Mouse (Mus musculus) liver, embryonic 13.5 days (tissue): ENCODE results near the gene Acot7. TPM values are rescaled to one million over a fixed set of nuclear protein-coding genes. Genes with fewer than 3 reads are reported as not detected.
"Not testable (repeated sequence)": the region's sequence is repeated elsewhere in the genome, so short reads cannot be mapped to it uniquely, and the experiment has no call there.

Experiments used
- ATAC-seq: fragments of 200-750 bp; cut with Nextera tagmentation; 2 replicates; pipeline ENCODE4 v1.8.0; 2017; ENCODE audit warnings: low read depth, mild to moderate bottlenecking, moderate number of reproducible peaks, moderate library complexity
- DNase-seq: peaks from one replicate; pipeline ENCODE4 v3.0.0; 2022
- H3K27ac ChIP-seq: fragments of 300-500 bp; sonication (generic); 2 replicates; pipeline ENCODE4 v1.5.1; 2015; ENCODE audit warnings: moderate library complexity, mild to moderate bottlenecking, inconsistent platforms
- H3K27me3 ChIP-seq: fragments of 300-500 bp; sonication (generic); 2 replicates; pipeline ENCODE4 v1.6.1; 2015; ENCODE audit warnings: mild to moderate bottlenecking, inconsistent platforms
- H3K36me3 ChIP-seq: fragments of 300-500 bp; sonication (generic); 2 replicates; pipeline ENCODE4 v1.6.1; 2015; ENCODE audit warnings: mild to moderate bottlenecking, inconsistent platforms
- H3K4me1 ChIP-seq: fragments of 300-500 bp; sonication (generic); replicated peaks from 2 replicates; pipeline ENCODE4 v1.6.1; 2015; ENCODE audit warnings: inconsistent platforms
- H3K4me2 ChIP-seq: fragments of 300-500 bp; sonication (generic); 2 replicates; pipeline ENCODE4 v1.6.1; 2015; ENCODE audit warnings: inconsistent platforms, mild to moderate bottlenecking, moderate library complexity
- H3K4me3 ChIP-seq: fragments of 300-500 bp; sonication (generic); replicated peaks from 2 replicates; pipeline ENCODE4 v1.5.1; 2015; ENCODE audit warnings: mild to moderate bottlenecking, inconsistent platforms
- H3K9ac ChIP-seq: fragments of 300-500 bp; sonication (generic); 2 replicates; pipeline ENCODE4 v1.6.1; 2015; ENCODE audit warnings: mild to moderate bottlenecking, inconsistent platforms
- H3K9me3 ChIP-seq: fragments of 300-500 bp; sonication (generic); replicated peaks from 2 replicates; pipeline ENCODE4 v1.6.1; 2016; ENCODE audit warnings: inconsistent platforms
- WGBS: fragments of 180-500 bp; shearing (Covaris S2); methylation state at CpG from one replicate; pipeline ENCODE4 v1.1.7; 2015; ENCODE audit not compliant: insufficient replicate concordance; 5-methylcytosine and 5-hydroxymethylcytosine counted together
- polyA plus RNA-seq: library from polyadenylated mRNA; unstranded; fragments of >200 nt; fragmentation: Nextera tagmentation; extraction: Ambion mirVana; gene quantifications from 2 replicates; pipeline ENCODE4 v1.2.1, GENCODE M21; 2015

The Acot7 gene
- polyA plus RNA-seq, 1 experiment from 2014 or later = 24.8 TPM

GRCm38 (mm10) chr4:152230331-152230730, 52.4 kb downstream of the Acot7 start:
- not testable (repeated sequence) for H3K27ac ChIP-seq, H3K27me3 ChIP-seq, H3K4me1 ChIP-seq, H3K9me3 ChIP-seq, H3K36me3 ChIP-seq, DNase-seq, H3K9ac ChIP-seq, H3K4me2 ChIP-seq, ATAC-seq, H3K4me3 ChIP-seq
- 59% methylated on average over 4 of the region's 4 CpGs for WGBS

GRCm38 (mm10) chr4:152231326-152231725, 53.4 kb downstream of the Acot7 start:
- no peak for ATAC-seq
- WGBS = 60% methylated on average over 7 of the region's 7 CpGs

GRCm38 (mm10) chr4:152232411-152232903, 54.5 kb downstream of the Acot7 start:
- no peak overlapping the region for H3K4me3 ChIP-seq
- H3K4me1 ChIP-seq = 0 out of 2 replicates have a peak, but pooled peaks cover 4% of the 10 kb centered on the region
- ATAC-seq = no peak
- H3K9me3 ChIP-seq = no peaks in the 10 kb centered on the region
- H3K27ac ChIP-seq = no peak overlapping the region
- no peak overlapping the region for H3K9ac ChIP-seq
- DNase-seq = no peak
- H3K27me3 ChIP-seq = no peaks in the 10 kb centered on the region
- no peak overlapping the region for H3K4me2 ChIP-seq
- H3K36me3 ChIP-seq = peaks cover 16% of the 10 kb centered on the region; the same call in 1 of the 2 replicates
- WGBS = 76% methylated on average over 4 of the region's 4 CpGs

More at GRCm38 (mm10) chr4:152231326-152231725, 53.4 kb downstream of the Acot7 start:
- 0 out of 2 replicates have a peak, but pooled peaks cover 4% of the 10 kb centered on the region for H3K4me1 ChIP-seq
- no peak for DNase-seq
- H3K27me3 ChIP-seq = no peaks in the 10 kb centered on the region
- H3K27ac ChIP-seq = no peak overlapping the region
- 0 out of 2 replicates have a peak, but pooled peaks cover 10% of the 10 kb centered on the region for H3K36me3 ChIP-seq
- H3K4me3 ChIP-seq = no peak overlapping the region
- no peak overlapping the region for H3K4me2 ChIP-seq
- H3K9me3 ChIP-seq = no peaks in the 10 kb centered on the region
- H3K9ac ChIP-seq = no peak overlapping the region

- WGBS = 65% methylated on average over 4 of the region's 4 CpGs
- H3K36me3 ChIP-seq = peaks cover 9% of the 10 kb centered on the region; the same call in 1 of the 2 replicates
- no peaks in the 10 kb centered on the region for H3K27me3 ChIP-seq
- ATAC-seq (no peak), DNase-seq (no peak)
- H3K4me3 ChIP-seq = no peak overlapping the region
- no peak overlapping the region for H3K9ac ChIP-seq
- no peaks in the 10 kb centered on the region for H3K9me3 ChIP-seq
- H3K4me2 ChIP-seq = no peak overlapping the region
- H3K4me1 ChIP-seq = peaks cover 2% of the 10 kb centered on the region; the same call in 1 of the 2 replicates
- no peak overlapping the region; the same call in 1 of the 2 replicates for H3K27ac ChIP-seq
Measured at GRCm38 (mm10) chr4:152239974-152240373, 62.0 kb downstream of the Acot7 start.

GRCm38 (mm10) chr4:152243241-152243891, 65.4 kb downstream of the Acot7 start:
- Histone ChIP-seq H3K36me3 (no peaks in the 10 kb centered on the region), H3K4me2 (no peak overlapping the region), H3K9me3 (no peaks in the 10 kb centered on the region), H3K27ac (no peak overlapping the region), H3K9ac (no peak overlapping the region), H3K4me3 (no peak overlapping the region), H3K27me3 (no peaks in the 10 kb centered on the region), H3K4me1 (peaks cover 5% of the 10 kb centered on the region; the same call in 1 of the 2 replicates)
- ATAC-seq (no peak), DNase-seq (no peak)
- WGBS = 72% methylated on average over 9 of the region's 9 CpGs

- Histone ChIP-seq H3K36me3 (no peaks in the 10 kb centered on the region), H3K9me3 (no peaks in the 10 kb centered on the region), H3K27me3 (no peaks in the 10 kb centered on the region), H3K27ac (no peak overlapping the region), H3K4me1 (peaks cover 5% of the 10 kb centered on the region; the same call in 1 of the 2 replicates), H3K4me2 (no peak overlapping the region), H3K9ac (no peak overlapping the region), H3K4me3 (no peak overlapping the region)
- DNase-seq = no peak
- WGBS = 82% methylated on average over 8 of the region's 8 CpGs
- no peak for ATAC-seq
Measured at GRCm38 (mm10) chr4:152243969-152244368, 66.0 kb downstream of the Acot7 start.

- ATAC-seq = peak; percentile 35; the same call in 1 of the 2 replicates
- no peak overlapping the region for H3K4me2 ChIP-seq
Measured at GRCm38 (mm10) chr4:152244545-152245522, 66.9 kb downstream of the Acot7 start.

GRCm38 (mm10) chr4:152246011-152246410, 68.1 kb downstream of the Acot7 start:
- no peak overlapping the region for H3K4me2 ChIP-seq
- peaks cover 5% of the 10 kb centered on the region; the same call in 1 of the 2 replicates for H3K4me1 ChIP-seq
- no peak overlapping the region for H3K27ac ChIP-seq
- H3K4me3 ChIP-seq = no peak overlapping the region
- H3K9me3 ChIP-seq = no peaks in the 10 kb centered on the region
- 74% methylated on average over 6 of the region's 6 CpGs for WGBS
- H3K9ac ChIP-seq = no peak overlapping the region
- DNase-seq = no peak
- no peaks in the 10 kb centered on the region for H3K36me3 ChIP-seq
- no peaks in the 10 kb centered on the region for H3K27me3 ChIP-seq
- no peak for ATAC-seq

More at GRCm38 (mm10) chr4:152244545-152245522, 66.9 kb downstream of the Acot7 start:
- H3K9me3 ChIP-seq = no peaks in the 10 kb centered on the region
- H3K9ac ChIP-seq = no peak overlapping the region
- peaks cover 5% of the 10 kb centered on the region; the same call in 1 of the 2 replicates for H3K4me1 ChIP-seq
- H3K27ac ChIP-seq = no peak overlapping the region
- H3K4me3 ChIP-seq = no peak overlapping the region
- no peaks in the 10 kb centered on the region for H3K36me3 ChIP-seq
- no peak for DNase-seq
- 69% methylated on average over 11 of the region's 11 CpGs for WGBS
- H3K27me3 ChIP-seq = no peaks in the 10 kb centered on the region

- no peak overlapping the region for H3K4me3 ChIP-seq
- no peak overlapping the region for H3K9ac ChIP-seq
- no peak overlapping the region for H3K27ac ChIP-seq
- no peaks in the 10 kb centered on the region for H3K9me3 ChIP-seq
- H3K4me2 ChIP-seq = no peak overlapping the region
- WGBS = 27% methylated on average over 3 of the region's 3 CpGs
- no peaks in the 10 kb centered on the region for H3K27me3 ChIP-seq
- DNase-seq (no peak), ATAC-seq (no peak)
- peaks cover 5% of the 10 kb centered on the region; the same call in 1 of the 2 replicates for H3K4me1 ChIP-seq
- H3K36me3 ChIP-seq = no peaks in the 10 kb centered on the region
Measured at GRCm38 (mm10) chr4:152247195-152247594, 69.3 kb downstream of the Acot7 start.

- no peak for ATAC-seq
- no peaks in the 10 kb centered on the region for H3K27me3 ChIP-seq
- H3K4me1 ChIP-seq = peaks cover 5% of the 10 kb centered on the region; the same call in 1 of the 2 replicates
- H3K4me3 ChIP-seq = no peak overlapping the region
- no peak overlapping the region for H3K9ac ChIP-seq
- H3K27ac ChIP-seq = no peak overlapping the region
- no peaks in the 10 kb centered on the region for H3K36me3 ChIP-seq
- DNase-seq = no peak
- H3K4me2 ChIP-seq = no peak overlapping the region
- H3K9me3 ChIP-seq = no peaks in the 10 kb centered on the region
- WGBS = 83% methylated on average over 6 of the region's 6 CpGs
Measured at GRCm38 (mm10) chr4:152250615-152251014, 72.7 kb downstream of the Acot7 start.

- H3K4me1 ChIP-seq = peaks cover 24% of the 10 kb centered on the region
- no peak overlapping the region for H3K4me2 ChIP-seq
- no peak overlapping the region for H3K4me3 ChIP-seq
- H3K9me3 ChIP-seq = no peaks in the 10 kb centered on the region
- no peak overlapping the region for H3K27ac ChIP-seq
- no peak for ATAC-seq
- no peaks in the 10 kb centered on the region for H3K27me3 ChIP-seq
- no peak overlapping the region for H3K9ac ChIP-seq
- no peaks in the 10 kb centered on the region for H3K36me3 ChIP-seq
- DNase-seq = no peak
- 68% methylated on average over 9 of the region's 9 CpGs for WGBS
Measured at GRCm38 (mm10) chr4:152253183-152253759, 75.3 kb downstream of the Acot7 start.
